Mouse (Mus musculus) CH12.LX (cell line): ENCODE measurements around the gene Akap2. TPM values are rescaled to one million over a fixed set of nuclear protein-coding genes. Genes with fewer than 3 reads are reported as not detected.

Source experiments
- DNase-seq: peaks from one replicate; pipeline ENCODE4 v3.0.0-alpha.2; 2013; ENCODE audit errors: extremely low read depth
- H3K27ac ChIP-seq: 2 replicates; pipeline ENCODE4 v1.5.1; 2012; ENCODE audit warnings: low read depth, mild to moderate bottlenecking, control low read depth, moderate library complexity; ENCODE audit not compliant: insufficient read depth
- H3K27me3 ChIP-seq: replicated peaks from 2 replicates; pipeline ENCODE3; 2012; ENCODE audit warnings: inconsistent platforms
- H3K36me3 ChIP-seq, 2 experiments: replicated peaks in 1 of 2; 2 replicates each; pipeline versions ENCODE3 to v1.6.1; 2012; ENCODE audit warnings: inconsistent platforms in 1 of 2, low read length in 1 of 2, mild to moderate bottlenecking in 1 of 2, mixed read lengths in 1 of 2, moderate library complexity in 1 of 2; ENCODE audit not compliant: control insufficient read depth in 1 of 2, insufficient read depth in 1 of 2
- H3K4me1 ChIP-seq, 2 experiments: 2 replicates each; pipeline ENCODE4 v1.6.1; 2012; ENCODE audit warnings: inconsistent platforms in 1 of 2, moderate library complexity in 1 of 2; ENCODE audit not compliant: insufficient read depth in 2 of 2, control insufficient read depth in 1 of 2
- H3K4me2 ChIP-seq: 2 replicates; pipeline ENCODE4 v1.6.1; 2012; ENCODE audit warnings: low read depth, mild to moderate bottlenecking, control low read depth; ENCODE audit not compliant: poor library complexity, insufficient read depth, severe bottlenecking
- H3K4me3 ChIP-seq, 3 experiments: fragments of 150-350 bp in 1 of 3; sonication (generic) in 1 of 3; replicated peaks in 1 of 3; 2 replicates each; pipeline versions ENCODE3 to v1.5.1; 2011 to 2012; ENCODE audit warnings: low read depth in 2 of 3, low read length in 2 of 3, mild to moderate bottlenecking in 2 of 3, moderate library complexity in 2 of 3, control low read depth in 1 of 3, improper control_type of control experiment in 1 of 3, inconsistent platforms in 1 of 3, mixed read lengths in 1 of 3; ENCODE audit not compliant: poor library complexity in 1 of 3
- H3K79me2 ChIP-seq: replicated peaks from 2 replicates; pipeline ENCODE4 v1.6.1; 2012; ENCODE audit warnings: mild to moderate bottlenecking, moderate library complexity; ENCODE audit not compliant: control insufficient read depth, poor library complexity, insufficient read depth, severe bottlenecking; ENCODE audit errors: extremely low read depth
- H3K9ac ChIP-seq: 2 replicates; pipeline ENCODE4 v1.6.1; 2012; ENCODE audit warnings: low read depth, mild to moderate bottlenecking, control low read depth, moderate library complexity; ENCODE audit not compliant: insufficient read depth
- H3K9me3 ChIP-seq: replicated peaks from 2 replicates; pipeline ENCODE3; 2012; ENCODE audit warnings: low read length, inconsistent platforms, mixed read lengths
- CHD1 ChIP-seq: IDR thresholded peaks from 2 replicates; pipeline ENCODE4 v1.6.1; 2012; ENCODE audit warnings: low read depth, low read length, improper control_type of control experiment, inconsistent platforms
- CHD2 ChIP-seq: IDR thresholded peaks from 2 replicates; pipeline ENCODE4 v1.6.1; 2011; ENCODE audit warnings: low read length, improper control_type of control experiment
- E2F4 ChIP-seq: IDR thresholded peaks from 2 replicates; pipeline ENCODE4 v1.6.1; 2011; ENCODE audit warnings: low read depth, low read length, improper control_type of control experiment; ENCODE audit not compliant: insufficient replicate concordance
- EP300 ChIP-seq: IDR thresholded peaks from 2 replicates; pipeline ENCODE4 v1.6.1; 2011; ENCODE audit warnings: low read length, improper control_type of control experiment
- ETS1 ChIP-seq: conservative IDR thresholded peaks from 2 replicates; pipeline ENCODE4 v1.6.1; 2012; ENCODE audit warnings: low read depth, mild to moderate bottlenecking, inconsistent platforms, low read length, improper control_type of control experiment, moderate library complexity
- HCFC1 ChIP-seq: IDR thresholded peaks from 2 replicates; pipeline ENCODE4 v1.6.1; 2012; ENCODE audit warnings: low read depth, mild to moderate bottlenecking, inconsistent platforms, low read length, improper control_type of control experiment
- IRF4 ChIP-seq: IDR thresholded peaks from 2 replicates; pipeline ENCODE4 v1.6.1; 2014; ENCODE audit warnings: low read depth, mild to moderate bottlenecking, inconsistent platforms, low read length, improper control_type of control experiment
- MXI1 ChIP-seq: IDR thresholded peaks from 2 replicates; pipeline ENCODE4 v1.6.1; 2011; ENCODE audit warnings: mild to moderate bottlenecking, low read depth, low read length, improper control_type of control experiment
- NELFE ChIP-seq: IDR thresholded peaks from 2 replicates; pipeline ENCODE4 v1.6.1; 2011; ENCODE audit warnings: low read depth, low read length, improper control_type of control experiment
- NRF1 ChIP-seq: IDR thresholded peaks from 2 replicates; pipeline ENCODE4 v1.6.1; 2014; ENCODE audit warnings: low read depth, mild to moderate bottlenecking, inconsistent platforms, low read length, improper control_type of control experiment, moderate library complexity
- SIN3A ChIP-seq: IDR thresholded peaks from 2 replicates; pipeline ENCODE4 v1.6.1; 2012; ENCODE audit warnings: low read length, improper control_type of control experiment, inconsistent platforms
- TCF12 ChIP-seq: IDR thresholded peaks from 2 replicates; pipeline ENCODE4 v1.6.1; 2014; ENCODE audit warnings: low read depth, mild to moderate bottlenecking, inconsistent platforms, low read length, improper control_type of control experiment
- UBTF ChIP-seq: IDR thresholded peaks from 2 replicates; pipeline ENCODE4 v1.6.1; 2012; ENCODE audit warnings: low read depth, mild to moderate bottlenecking, inconsistent platforms, low read length, improper control_type of control experiment, moderate library complexity
- USF1 ChIP-seq: IDR thresholded peaks from 2 replicates; pipeline ENCODE4 v1.6.1; 2014; ENCODE audit warnings: low read depth, mild to moderate bottlenecking, inconsistent platforms, low read length, improper control_type of control experiment
- ZKSCAN1 ChIP-seq: IDR thresholded peaks from 2 replicates; pipeline ENCODE4 v1.6.1; 2012; ENCODE audit warnings: low read depth, inconsistent platforms, low read length, improper control_type of control experiment, borderline replicate concordance
- dilution Hi-C: fragments of 300-500 bp; cut with MboI; formaldehyde crosslinking; loops from 2 replicates; pipeline ENCODE4 v1.14.3; 2020; ENCODE audit warnings: low sequenced_read_pairs; ENCODE audit not compliant: extremely low pct_unique_long_range_greater_than_20kb, extremely low pct_ligation_motif_present
- in situ Hi-C: fragments of 300-500 bp; cut with MboI; formaldehyde crosslinking; loops from 3 replicates; pipeline ENCODE4 v1.14.3; 2019; ENCODE audit warnings: low sequenced_read_pairs, low pct_ligation_motif_present, low pct_unique_long_range_greater_than_20kb, mixed read lengths
- polyA plus RNA-seq: library from polyadenylated mRNA; unstranded; fragments of >175 nt; gene quantifications from 2 replicates; pipeline ENCODE4 v1.2.1, GENCODE M21; 2012; ENCODE audit warnings: low read depth; ENCODE audit not compliant: insufficient read length
- total RNA-seq, 2 experiments: library from RNA; depleted of rRNA; stranded (reverse); fragments of 300-350 nt in 1 of 2; fragments of >200 nt in 1 of 2; gene quantifications; 2 replicates each; pipeline ENCODE4 v1.2.3; 2012 to 2014

The Akap2 gene
- total and polyA plus RNA-seq, 3 experiments: 0.25 TPM; not detected in 2

DNA sequence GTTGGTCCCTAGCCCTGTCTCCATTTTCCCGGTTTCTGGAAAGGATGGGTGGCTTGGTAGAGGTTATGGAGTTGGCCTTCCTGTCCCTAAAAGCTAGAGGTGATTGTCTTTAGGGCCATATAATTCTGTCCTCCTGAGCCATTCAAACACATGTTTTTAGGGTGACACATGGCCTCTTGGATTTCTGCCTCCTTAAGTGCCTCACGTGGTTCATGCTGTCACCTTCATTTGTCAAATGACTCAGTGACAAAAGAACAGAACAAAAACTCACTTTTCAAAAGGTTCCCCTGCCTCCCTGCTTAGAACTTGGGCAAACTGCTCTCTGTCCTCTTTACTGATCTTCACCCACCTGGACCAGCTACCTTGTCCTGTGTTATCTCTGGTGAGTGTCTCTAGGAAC lies 167.7 kb downstream of the Akap2 start:
- in situ Hi-C loops (no loop called here), dilution Hi-C loops (no loop called here)
- H3K27me3 ChIP-seq: no peaks in the 10 kb centered on the region
- no peak overlapping the region for H3K9ac ChIP-seq
- no peaks in the 10 kb centered on the region for H3K9me3 ChIP-seq
- H3K4me2 ChIP-seq: no peak overlapping the region
- no peaks in the 10 kb centered on the region for H3K79me2 ChIP-seq
- no peaks in the 10 kb centered on the region for H3K36me3 ChIP-seq
- H3K27ac ChIP-seq: no peak overlapping the region
- no peak for DNase-seq
- TF ChIP-seq NRF1 (no peak), NELFE (no peak), ETS1 (no peak), USF1 (no peak), UBTF (no peak), SIN3A (no peak), IRF4 (no peak), TCF12 (no peak), EP300 (no peak), CHD1 (no peak), E2F4 (no peak), CHD2 (no peak)
- H3K4me1 ChIP-seq: peaks cover 6 to 15% of the 10 kb centered on the region in 2 experiments; a peak in 2 of 4 replicates
- no peak overlapping the region for H3K4me3 ChIP-seq

DNA sequence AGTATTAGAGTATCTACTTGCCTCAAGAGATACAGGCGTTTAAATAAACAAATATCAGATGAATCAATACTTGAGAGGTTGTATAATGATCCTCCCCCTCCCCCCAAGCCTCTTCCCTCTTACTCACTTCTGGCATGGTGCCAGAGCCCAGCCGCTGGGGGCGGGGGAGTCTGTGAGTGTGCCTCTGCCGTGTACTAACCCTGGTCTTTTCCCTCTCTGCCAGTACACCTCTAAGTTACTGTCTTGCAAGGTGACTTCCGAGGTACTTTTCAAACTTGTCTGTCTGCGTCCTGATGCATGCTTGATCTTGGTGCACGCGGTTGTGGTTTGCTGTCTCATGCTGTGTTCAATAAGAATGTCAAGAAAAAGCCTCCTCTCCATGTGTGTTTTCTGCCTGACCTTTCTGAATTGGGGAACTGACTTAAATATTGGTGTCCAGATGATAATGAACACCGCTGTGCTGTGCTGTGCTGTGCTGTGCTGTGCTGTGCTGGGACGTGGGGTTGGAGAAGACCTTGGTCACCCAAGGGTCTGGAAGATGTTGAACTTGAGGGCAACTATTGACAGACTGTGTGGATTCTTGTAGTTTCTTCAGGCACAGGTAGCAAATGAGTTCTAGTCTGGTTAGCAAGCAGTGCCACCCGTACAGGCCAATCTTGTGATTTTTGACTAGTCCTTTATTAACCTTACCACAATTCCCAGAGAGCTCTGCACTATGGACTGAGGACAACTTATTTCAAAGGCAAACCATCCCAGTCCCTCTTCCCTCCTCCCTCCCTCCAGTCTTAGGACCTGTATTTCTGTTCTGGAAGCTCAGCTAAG lies 168.8 kb downstream of the Akap2 start:
- in situ Hi-C loops: no loop called here
- no peak overlapping the region for H3K4me3 ChIP-seq
- dilution Hi-C loops: no loop called here
- no peaks in the 10 kb centered on the region for H3K79me2 ChIP-seq
- no peak for TF ChIP-seq MXI1
- TF ChIP-seq HCFC1: no peak
- TF ChIP-seq EP300: no peak
- no peak for TF ChIP-seq NELFE
- TF ChIP-seq ZKSCAN1: no peak
- H3K9me3 ChIP-seq: peaks cover 3% of the 10 kb centered on the region
- no peak overlapping the region for H3K27ac ChIP-seq
- no peak overlapping the region for H3K4me2 ChIP-seq
- H3K9ac ChIP-seq: no peak overlapping the region
- H3K4me1 ChIP-seq: peaks cover 6 to 15% of the 10 kb centered on the region in 2 experiments; a peak in 2 of 4 replicates
- no peaks in the 10 kb centered on the region for H3K36me3 ChIP-seq
- no peak for DNase-seq
- H3K27me3 ChIP-seq: no peaks in the 10 kb centered on the region
